Mouse (Mus musculus) spleen, adult 12 weeks (tissue): ENCODE measurements around the gene Gm20388.

ENCODE experiments used
- DNase-seq: peaks from one replicate; pipeline ENCODE4 v3.0.0; 2022; ENCODE audit warnings: low spot score

Gm20388 gene

GRCm38 (mm10) chr8:124277951-124278910 lies 4367.6 kb downstream of the Gm20388 start:
- DNase-seq: no peak

GRCm38 (mm10) chr8:124278956-124279689 lies 4368.5 kb downstream of the Gm20388 start:
- DNase-seq: no peak

DNA sequence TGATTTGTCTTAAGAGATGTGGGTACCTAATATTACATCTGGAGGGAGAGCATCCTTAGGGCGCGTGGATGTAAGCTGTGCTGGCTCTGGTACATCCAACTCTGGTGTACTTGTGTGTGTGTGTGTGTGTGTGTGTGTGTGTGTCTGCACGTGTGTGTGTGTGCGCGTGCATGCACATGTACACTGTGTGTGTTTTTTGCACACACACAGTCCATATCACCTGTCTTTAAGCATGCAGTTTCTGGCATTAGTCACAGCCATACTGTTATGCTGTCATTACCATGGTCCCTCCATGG lies 4369.0 kb downstream of the Gm20388 start:
- DNase-seq: no peak

GRCm38 (mm10) chr8:124281700-124282541 lies 4371.3 kb downstream of the Gm20388 start:
- DNase-seq: no peak

- DNase-seq: no peak
Measured at GRCm38 (mm10) chr8:124282878-124283630, 4372.4 kb downstream of the Gm20388 start.

- no peak for DNase-seq
Measured at GRCm38 (mm10) chr8:124283644-124284332, 4373.1 kb downstream of the Gm20388 start.

DNA sequence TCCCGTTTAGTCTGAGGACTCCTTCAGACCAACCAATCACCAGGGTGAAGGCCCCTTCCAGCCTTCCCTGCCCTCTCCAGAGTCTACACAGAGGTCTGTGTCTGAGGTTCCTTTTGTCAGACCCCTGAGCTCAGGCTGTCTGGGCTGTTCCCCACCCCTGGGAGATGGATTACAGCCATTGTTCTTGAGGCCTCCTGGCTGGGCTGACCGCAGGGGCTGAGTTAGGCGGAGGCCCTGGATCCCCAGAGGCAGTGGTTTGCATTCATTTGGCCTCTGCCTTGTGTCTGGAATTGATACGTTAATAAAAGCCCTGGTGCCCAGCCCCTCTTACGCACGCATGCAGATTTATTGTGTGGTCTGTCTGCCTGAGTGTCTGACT lies 4373.7 kb downstream of the Gm20388 start:
- no peak for DNase-seq

- DNase-seq: no peak
Measured at GRCm38 (mm10) chr8:124284984-124285576, 4374.4 kb downstream of the Gm20388 start.

DNA sequence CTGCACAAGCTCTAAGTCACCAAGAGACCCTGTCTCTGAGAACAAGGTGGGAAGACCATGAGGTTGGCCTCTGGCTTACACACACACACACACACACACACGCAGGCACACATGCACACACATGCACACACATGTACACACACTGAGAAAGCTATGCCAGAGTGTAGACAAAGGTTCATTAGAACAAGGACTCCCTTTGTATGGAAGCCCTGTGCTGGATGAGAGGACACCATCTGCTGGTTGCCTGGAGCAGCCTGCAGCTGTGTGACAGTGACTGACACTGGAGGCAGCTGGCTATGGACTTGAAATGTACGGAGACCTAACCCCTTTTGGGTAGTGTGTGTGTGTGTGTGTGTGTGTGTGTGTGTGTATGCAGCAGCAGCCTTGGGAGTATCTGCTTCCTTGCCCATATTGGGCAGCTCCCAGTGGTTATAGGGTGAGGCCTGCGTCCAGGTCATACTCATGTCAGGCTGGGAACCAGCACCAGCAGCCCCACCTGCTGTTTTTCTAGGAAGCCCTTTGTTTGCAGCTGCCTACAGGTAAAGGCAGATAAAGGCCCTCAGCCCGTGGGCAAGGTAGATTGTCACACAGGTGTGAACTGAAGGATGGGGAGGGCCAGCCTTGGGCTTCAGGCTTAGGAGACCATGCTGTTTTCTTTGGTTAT lies 4376.0 kb downstream of the Gm20388 start:
- no peak for DNase-seq

DNA sequence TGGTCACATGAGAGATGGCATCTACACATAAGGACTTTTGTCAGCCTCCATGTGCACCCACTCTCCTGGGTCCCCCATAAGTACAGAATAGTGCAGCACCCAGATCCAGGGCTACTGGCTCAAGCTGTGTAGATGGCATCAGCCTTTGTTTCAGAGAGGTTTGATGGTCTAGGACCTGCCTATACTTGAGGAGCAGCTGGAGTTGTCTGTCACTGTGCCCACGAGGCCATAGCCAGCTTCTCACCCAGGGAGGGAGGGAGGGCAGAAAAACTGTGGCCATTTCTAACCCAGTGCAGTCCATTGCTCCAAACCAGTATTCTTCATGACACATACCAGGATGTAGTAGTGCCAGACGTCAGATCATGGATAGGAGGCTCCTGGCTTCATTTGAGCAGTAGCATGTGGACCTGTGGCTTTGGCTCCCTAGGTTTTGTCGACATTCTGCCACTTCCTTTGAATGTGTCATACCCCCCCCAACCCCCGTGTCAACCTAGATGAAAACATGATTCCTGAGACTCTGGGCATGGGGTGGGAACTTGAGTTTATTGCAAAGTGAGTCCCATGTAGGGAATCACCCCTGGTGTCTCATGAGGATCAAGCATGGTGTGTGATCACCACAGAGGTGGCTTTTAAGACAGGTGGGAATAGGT lies 4377.7 kb downstream of the Gm20388 start:
- DNase-seq: no peak

DNA sequence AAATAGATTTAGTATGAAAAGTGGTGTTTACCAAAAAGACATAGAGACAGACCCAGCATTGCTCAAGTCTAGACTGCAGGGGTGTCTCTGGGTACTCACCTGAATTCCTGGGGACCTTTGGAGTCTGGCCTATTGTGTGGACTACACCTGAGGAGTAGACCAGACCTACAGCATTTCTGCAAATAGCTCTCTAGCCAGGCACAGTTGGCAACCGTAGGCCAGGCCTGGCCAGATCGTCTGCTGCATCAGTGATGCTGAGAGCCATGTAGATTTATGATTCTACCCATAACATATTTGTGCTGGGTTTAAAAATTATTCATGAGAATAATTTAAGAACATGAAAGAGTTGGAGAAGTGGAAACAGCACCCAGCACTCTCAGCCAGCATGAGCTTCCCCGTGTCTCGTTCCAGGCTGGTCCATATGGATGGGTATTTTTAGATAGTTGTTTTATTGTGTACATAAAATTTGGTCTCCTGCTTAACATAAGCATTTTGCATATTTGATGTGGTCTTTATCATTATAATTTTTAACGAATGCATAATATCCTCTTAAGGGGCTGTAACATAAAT lies 4378.9 kb downstream of the Gm20388 start:
- DNase-seq: no peak

GRCm38 (mm10) chr8:124290911-124291691 lies 4380.5 kb downstream of the Gm20388 start:
- DNase-seq: no peak

DNA sequence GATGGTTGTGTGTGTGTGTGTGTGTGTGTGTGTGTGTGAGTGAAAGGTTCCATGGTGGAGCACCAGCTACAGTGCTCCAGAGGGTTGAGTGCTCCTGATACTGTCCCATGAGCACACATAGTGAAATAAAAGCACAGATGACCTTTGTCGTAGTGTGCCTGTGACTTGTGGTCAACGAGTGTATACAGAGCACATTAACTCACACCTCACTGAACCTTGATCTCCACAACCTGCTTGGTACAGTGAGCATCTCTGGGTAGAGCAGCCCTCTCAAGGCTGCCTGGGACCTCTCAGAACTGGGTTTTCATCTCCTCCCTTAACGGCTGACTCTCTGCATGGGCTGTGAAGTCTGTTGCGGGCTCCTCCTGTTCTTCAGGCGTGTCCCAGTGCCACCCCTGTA lies 4381.1 kb downstream of the Gm20388 start:
- DNase-seq: no peak

DNA sequence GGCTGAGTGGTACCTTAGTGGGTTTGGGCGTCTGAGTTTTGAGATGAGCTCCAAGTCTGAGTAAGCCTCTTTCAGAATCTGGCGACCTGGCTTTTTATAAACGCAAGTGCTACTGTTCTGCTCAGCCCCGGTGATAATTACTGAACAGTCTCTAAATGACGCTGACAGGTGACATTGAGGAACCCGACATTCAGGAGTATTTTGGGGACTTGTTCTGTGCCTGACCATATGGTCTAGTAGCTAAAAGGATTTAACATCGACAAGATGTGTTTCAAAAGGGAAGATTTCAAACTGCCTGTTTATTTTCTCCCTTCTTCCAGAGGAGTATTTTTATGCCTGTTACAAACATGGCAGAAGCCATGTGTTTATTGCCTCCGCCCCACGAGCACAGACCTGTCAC lies 4382.3 kb downstream of the Gm20388 start:
- no peak for DNase-seq

- DNase-seq: no peak
Measured at GRCm38 (mm10) chr8:124294425-124294824, 4383.8 kb downstream of the Gm20388 start.

GRCm38 (mm10) chr8:124294900-124295299 lies 4384.3 kb downstream of the Gm20388 start:
- no peak for DNase-seq

DNA sequence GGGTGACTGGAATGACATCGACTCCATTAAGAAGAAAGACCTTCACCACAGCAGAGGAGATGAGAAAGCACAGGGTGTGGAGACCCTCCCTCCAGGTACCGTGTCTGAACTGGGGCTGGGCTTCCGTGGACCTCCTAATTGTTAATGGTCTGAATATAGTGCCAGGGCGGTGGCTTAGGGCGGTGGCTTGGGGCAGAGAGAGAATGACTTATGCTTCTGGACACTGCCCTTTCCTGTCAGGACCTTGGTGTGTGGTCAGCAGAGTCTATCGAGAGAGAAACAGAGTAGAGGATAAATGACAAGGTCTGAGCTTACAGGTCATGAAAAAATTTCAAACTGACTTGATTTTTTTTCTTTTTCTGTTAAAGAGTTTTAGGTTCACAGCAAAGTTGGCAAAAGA lies 4384.7 kb downstream of the Gm20388 start:
- no peak for DNase-seq

- no peak for DNase-seq
Measured at GRCm38 (mm10) chr8:124301512-124301911, 4390.9 kb downstream of the Gm20388 start.
